ENCODE assay signal across 8 mouse cellular contexts in genomic region chr1:74069085-74069835, GRCm38 (mm10). TPM values are rescaled to one million over a fixed set of nuclear protein-coding genes. Genes with fewer than 3 reads are reported as not detected.
DNase-seq lines count a peak whose midpoint lies in the region; ATAC-seq and TF ChIP-seq lines count a peak whose summit lies in the region.

No protein-coding gene starts in this region.

- peak; percentile 71 to 78 for DNase-seq in lung, adult 18-20 months
- no peak for DNase-seq in lung, postnatal 10 days
- no peak for DNase-seq in intestine, embryonic 14.5 days (ENCODE audit: low spot score)
- DNase-seq in liver, postnatal 0 days = no peak
- no peak for DNase-seq in layer of hippocampus, postnatal 25 days (ENCODE audit: extremely low spot score in 1 of 2, low spot score in 1 of 2)

- peaks cover 16% of the 10 kb centered on the region for H3K4me1 ChIP-seq in forebrain, embryonic 16.5 days (replicated peaks; ENCODE audit: control insufficient read depth, insufficient read depth, low read length)
- peaks cover 16% of the 10 kb centered on the region for H3K4me1 ChIP-seq in intestine, embryonic 14.5 days (replicated peaks; ENCODE audit: control insufficient read depth, insufficient read depth, low read length)
- peaks cover 20% of the 10 kb centered on the region for H3K4me1 ChIP-seq in liver, postnatal 0 days (ENCODE audit: insufficient read depth)
- peaks cover 15% of the 10 kb centered on the region for H3K4me1 ChIP-seq in stomach, embryonic 15.5 days

- WGBS in forebrain, embryonic 16.5 days = 42% methylated on average over 9 of the region's 9 CpGs
- 42% methylated on average over 9 of the region's 9 CpGs for WGBS in intestine, embryonic 14.5 days
- 54% methylated on average over 9 of the region's 9 CpGs for WGBS in liver, postnatal 0 days (ENCODE audit: insufficient replicate concordance)
- 49% methylated on average over 9 of the region's 9 CpGs for WGBS in stomach, embryonic 15.5 days

- TF ChIP-seq EP300 in liver, postnatal 0 days (IDR thresholded peaks at IDR 0.05; ENCODE audit: low read depth) = no peak

- H3K27ac ChIP-seq in forebrain, embryonic 16.5 days (ENCODE audit: low read length) = peak overlapping the region; percentile 37; the same call in 1 of the 2 replicates
- no peak overlapping the region for H3K27ac ChIP-seq in intestine, embryonic 14.5 days (ENCODE audit: low read depth)
- no peak overlapping the region for H3K27ac ChIP-seq in liver, postnatal 0 days (ENCODE audit: low read depth)
- 0 out of 2 replicates have a peak overlapping the region, but pooled peaks have one; percentile 26 for H3K27ac ChIP-seq in stomach, embryonic 15.5 days

- H3K36me3 ChIP-seq in forebrain, embryonic 16.5 days (ENCODE audit: control insufficient read depth, insufficient read depth) = no peaks in the 10 kb centered on the region
- H3K36me3 ChIP-seq in intestine, embryonic 14.5 days (ENCODE audit: control insufficient read depth, insufficient read depth, low read length) = no peaks in the 10 kb centered on the region
- H3K36me3 ChIP-seq in liver, postnatal 0 days (replicated peaks; ENCODE audit: insufficient read depth, low read length) = no peaks in the 10 kb centered on the region
- no peaks in the 10 kb centered on the region for H3K36me3 ChIP-seq in stomach, embryonic 15.5 days

- H3K27me3 ChIP-seq in forebrain, embryonic 16.5 days (replicated peaks; ENCODE audit: control insufficient read depth, insufficient read depth, low read length) = no peaks in the 10 kb centered on the region
- peaks cover 3% of the 10 kb centered on the region; the same call in 1 of the 2 replicates for H3K27me3 ChIP-seq in intestine, embryonic 14.5 days (replicated peaks; ENCODE audit: control insufficient read depth, insufficient read depth, low read length)
- H3K27me3 ChIP-seq in liver, postnatal 0 days (ENCODE audit: insufficient read depth, low read length) = peaks cover 7% of the 10 kb centered on the region; the same call in 1 of the 2 replicates
- H3K27me3 ChIP-seq in stomach, embryonic 15.5 days (replicated peaks) = no peaks in the 10 kb centered on the region

- no peaks in the 10 kb centered on the region for H3K9me3 ChIP-seq in forebrain, embryonic 16.5 days (ENCODE audit: control insufficient read depth, low read length)
- H3K9me3 ChIP-seq in intestine, embryonic 14.5 days (ENCODE audit: control insufficient read depth, low read length) = no peaks in the 10 kb centered on the region
- H3K9me3 ChIP-seq in liver, postnatal 0 days (ENCODE audit: low read length) = no peaks in the 10 kb centered on the region
- no peaks in the 10 kb centered on the region for H3K9me3 ChIP-seq in stomach, embryonic 15.5 days

- peak overlapping the region; percentile 57; the same call in 1 of the 2 replicates for H3K4me2 ChIP-seq in forebrain, embryonic 16.5 days (ENCODE audit: low read length)
- H3K4me2 ChIP-seq in intestine, embryonic 14.5 days (ENCODE audit: low read length) = peak overlapping the region; percentile 79
- peak overlapping the region; percentile 82; the same call in 1 of the 2 replicates for H3K4me2 ChIP-seq in liver, postnatal 0 days (ENCODE audit: low read depth, low read length)
- H3K4me2 ChIP-seq in stomach, embryonic 15.5 days = peak overlapping the region; percentile 91

- no peak for TF ChIP-seq CTCF in liver, postnatal 0 days (IDR thresholded peaks at IDR 0.05; ENCODE audit: low read depth)

- no peak overlapping the region for H3K9ac ChIP-seq in forebrain, embryonic 16.5 days (replicated peaks; ENCODE audit: low read depth, low read length)
- peak overlapping the region; percentile 49; the same call in 1 of the 2 replicates for H3K9ac ChIP-seq in intestine, embryonic 14.5 days (ENCODE audit: low read length)
- peak overlapping the region; percentile 68 for H3K9ac ChIP-seq in liver, postnatal 0 days (replicated peaks)
- H3K9ac ChIP-seq in stomach, embryonic 15.5 days = no peak overlapping the region

- H3K4me3 ChIP-seq in forebrain, embryonic 16.5 days (replicated peaks; ENCODE audit: low read length) = no peak overlapping the region
- peak overlapping the region; percentile 35 for H3K4me3 ChIP-seq in intestine, embryonic 14.5 days (ENCODE audit: low read depth, low read length)
- H3K4me3 ChIP-seq in liver, postnatal 0 days (ENCODE audit: low read depth, low read length) = peak overlapping the region; percentile 49; the same call in 1 of the 2 replicates
- H3K4me3 ChIP-seq in stomach, embryonic 15.5 days (replicated peaks) = peak overlapping the region; percentile 42; the same call in 1 of the 2 replicates

- peak; percentile 41; the same call in 1 of the 2 replicates for ATAC-seq in forebrain, embryonic 16.5 days
- no peak for ATAC-seq in intestine, embryonic 14.5 days (replicated peaks; ENCODE audit: low FRiP score, low TSS enrichment, low read depth)
- peak; percentile 18 for ATAC-seq in liver, postnatal 0 days
- no peak; the same call in 1 of the 2 replicates for ATAC-seq in stomach, embryonic 15.5 days (ENCODE audit: insufficient read depth, low FRiP score, low read depth)
- no peak for ATAC-seq in CD4-positive, CD25-positive, alpha-beta regulatory T cell, adult 4 months

RNA-seq across cellular contexts. Expression of gene Tns1, which starts 55.0 kb away (rescaled TPM):
- 10.7 and 11.0 TPM in 2 replicates for polyA plus RNA-seq in forebrain, embryonic 16.5 days (2015; fragmentation: Nextera tagmentation; extraction: Ambion mirVana)
- polyA plus RNA-seq in intestine, embryonic 14.5 days (2014; fragmentation: Nextera tagmentation; extraction: Ambion mirVana) = 27.2 and 28.7 TPM in 2 replicates
- polyA plus RNA-seq in liver, postnatal 0 days (2015; fragmentation: Nextera tagmentation; extraction: Ambion mirVana) = 12.1 and 12.8 TPM in 2 replicates
- 34.5 and 40.3 TPM in 2 replicates for polyA plus RNA-seq in stomach, embryonic 15.5 days (2015; fragmentation: Nextera tagmentation; extraction: Ambion mirVana)
- 10 to 100 TPM; 19.0 to 40.5 TPM for polyA plus RNA-seq in CD4-positive, CD25-positive, alpha-beta regulatory T cell, adult 4 months (2017; shearing (Covaris generic))
- total RNA-seq in layer of hippocampus, postnatal 25 days (2021) = 10 to 100 TPM; 29.6 to 41.9 TPM

RNA-seq across cellular contexts. Expression of gene Rufy4, which starts 56.1 kb away (rescaled TPM):
- 0.32 and 0.36 TPM in 2 replicates for polyA plus RNA-seq in forebrain, embryonic 16.5 days (2015; fragmentation: Nextera tagmentation; extraction: Ambion mirVana)
- 0.08 and 0.42 TPM in 2 replicates for polyA plus RNA-seq in intestine, embryonic 14.5 days (2014; fragmentation: Nextera tagmentation; extraction: Ambion mirVana)
- 0.20 TPM in 1 of 2 replicates, not detected in the other for polyA plus RNA-seq in liver, postnatal 0 days (2015; fragmentation: Nextera tagmentation; extraction: Ambion mirVana)
- polyA plus RNA-seq in stomach, embryonic 15.5 days (2015; fragmentation: Nextera tagmentation; extraction: Ambion mirVana) = 0.23 and 0.43 TPM in 2 replicates
- polyA plus RNA-seq in CD4-positive, CD25-positive, alpha-beta regulatory T cell, adult 4 months (2017; shearing (Covaris generic)) = not detected
- total RNA-seq in layer of hippocampus, postnatal 25 days (2021) = not detected

Comparison
In these comparisons a context has a peak if more than half of its experiments do, and no peak if none do; other contexts are left out.
1. DNase-seq: peak in lung, adult 18-20 months (2 of 2); none in lung, postnatal 10 days (single experiment), intestine, embryonic 14.5 days (single experiment), liver, postnatal 0 days (single experiment) and layer of hippocampus, postnatal 25 days (0 of 2).
2. ATAC-seq: peak in forebrain, embryonic 16.5 days (single experiment) and liver, postnatal 0 days (single experiment); none in intestine, embryonic 14.5 days (single experiment), stomach, embryonic 15.5 days (single experiment) and CD4-positive, CD25-positive, alpha-beta regulatory T cell, adult 4 months (single experiment).
3. H3K27ac ChIP-seq: peak in forebrain, embryonic 16.5 days (single experiment) and stomach, embryonic 15.5 days (single experiment); none in intestine, embryonic 14.5 days (single experiment) and liver, postnatal 0 days (single experiment).
4. H3K9ac ChIP-seq: peak in intestine, embryonic 14.5 days (single experiment) and liver, postnatal 0 days (single experiment); none in forebrain, embryonic 16.5 days (single experiment) and stomach, embryonic 15.5 days (single experiment).
5. Peak in every context shown above with its lines, with median percentiles within 50 percentile points of each other: H3K4me2 ChIP-seq.